Mouse (Mus musculus): ENCODE results near the gene Stra8. TPM values are rescaled to one million over a fixed set of nuclear protein-coding genes. Genes with fewer than 3 reads are reported as not detected.

Stra8 gene
- polyA plus RNA-seq, 1 experiment: not detected

DNA sequence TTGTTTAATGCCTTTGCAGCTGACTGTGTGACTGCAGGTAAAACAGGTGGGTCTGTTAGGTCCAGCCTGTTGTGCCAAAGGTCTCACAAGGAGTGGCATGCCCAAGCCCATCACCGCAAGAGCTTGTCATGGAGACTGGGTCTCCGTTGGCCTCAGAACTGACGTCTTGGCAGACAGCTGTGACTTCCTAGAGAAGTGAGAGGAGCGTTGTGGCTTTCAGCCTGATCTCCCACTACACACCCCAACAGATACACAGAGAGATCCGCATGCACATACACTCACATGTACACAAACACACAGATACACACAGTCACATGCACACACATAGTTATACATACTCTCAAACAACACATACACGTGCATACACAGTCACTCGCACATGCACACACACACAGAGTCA is 31.6 kb downstream of the Stra8 start:
- Histone ChIP-seq H3K27ac (ENCODE audit: insufficient read depth, low read length) (no peak overlapping the region), H3K4me3 (ENCODE audit: insufficient read depth, low read length) (no peak overlapping the region), H3K4me1 (ENCODE audit: control insufficient read depth, insufficient read depth, low read length) (no peaks in the 10 kb centered on the region)
- no peak for TF ChIP-seq CTCF (IDR thresholded peaks at IDR 0.05; ENCODE audit: extremely low read depth, insufficient read depth, low read length)
- TF ChIP-seq POLR2A (IDR thresholded peaks at IDR 0.05; ENCODE audit: extremely low read depth, insufficient read depth, low read length): no peak

DNA sequence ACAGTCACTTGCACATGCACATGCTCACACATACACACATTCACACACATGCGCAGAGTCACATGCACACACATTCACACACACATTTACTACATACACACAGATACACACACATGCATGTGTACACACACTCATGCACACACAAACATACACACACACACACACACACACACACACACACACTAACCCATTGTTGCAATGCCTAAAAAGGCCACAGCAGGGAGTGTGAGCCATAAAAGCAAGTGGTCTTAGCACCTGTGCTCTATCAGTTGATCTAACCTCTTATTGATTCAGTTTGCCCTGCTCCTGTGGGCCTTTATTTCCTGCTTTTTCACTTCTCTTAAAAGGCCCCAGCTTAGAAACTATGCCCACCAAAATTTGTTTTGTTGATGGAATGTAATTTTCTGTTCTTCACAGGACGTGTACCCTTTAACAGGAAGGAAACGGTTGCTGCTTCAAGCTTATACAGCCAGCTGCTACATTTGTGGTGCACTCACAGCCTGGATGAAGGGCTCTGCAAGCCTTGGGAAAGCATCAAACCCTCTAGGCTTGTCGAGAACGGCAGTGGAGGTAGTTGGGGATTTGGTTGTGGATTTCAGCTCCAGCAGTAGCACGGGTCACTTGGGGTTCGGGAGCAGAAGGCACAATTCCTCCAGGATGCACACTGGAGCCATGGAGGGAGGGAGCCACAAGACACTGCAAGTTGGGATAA is 32.1 kb downstream of the Stra8 start:
- H3K4me3 ChIP-seq (ENCODE audit: insufficient read depth, low read length): no peak overlapping the region
- no peaks in the 10 kb centered on the region for H3K4me1 ChIP-seq (ENCODE audit: control insufficient read depth, insufficient read depth, low read length)
- TF ChIP-seq CTCF (IDR thresholded peaks at IDR 0.05; ENCODE audit: extremely low read depth, insufficient read depth, low read length) (no peak), POLR2A (IDR thresholded peaks at IDR 0.05; ENCODE audit: extremely low read depth, insufficient read depth, low read length) (no peak)
- no peak overlapping the region for H3K27ac ChIP-seq (ENCODE audit: insufficient read depth, low read length)

DNA sequence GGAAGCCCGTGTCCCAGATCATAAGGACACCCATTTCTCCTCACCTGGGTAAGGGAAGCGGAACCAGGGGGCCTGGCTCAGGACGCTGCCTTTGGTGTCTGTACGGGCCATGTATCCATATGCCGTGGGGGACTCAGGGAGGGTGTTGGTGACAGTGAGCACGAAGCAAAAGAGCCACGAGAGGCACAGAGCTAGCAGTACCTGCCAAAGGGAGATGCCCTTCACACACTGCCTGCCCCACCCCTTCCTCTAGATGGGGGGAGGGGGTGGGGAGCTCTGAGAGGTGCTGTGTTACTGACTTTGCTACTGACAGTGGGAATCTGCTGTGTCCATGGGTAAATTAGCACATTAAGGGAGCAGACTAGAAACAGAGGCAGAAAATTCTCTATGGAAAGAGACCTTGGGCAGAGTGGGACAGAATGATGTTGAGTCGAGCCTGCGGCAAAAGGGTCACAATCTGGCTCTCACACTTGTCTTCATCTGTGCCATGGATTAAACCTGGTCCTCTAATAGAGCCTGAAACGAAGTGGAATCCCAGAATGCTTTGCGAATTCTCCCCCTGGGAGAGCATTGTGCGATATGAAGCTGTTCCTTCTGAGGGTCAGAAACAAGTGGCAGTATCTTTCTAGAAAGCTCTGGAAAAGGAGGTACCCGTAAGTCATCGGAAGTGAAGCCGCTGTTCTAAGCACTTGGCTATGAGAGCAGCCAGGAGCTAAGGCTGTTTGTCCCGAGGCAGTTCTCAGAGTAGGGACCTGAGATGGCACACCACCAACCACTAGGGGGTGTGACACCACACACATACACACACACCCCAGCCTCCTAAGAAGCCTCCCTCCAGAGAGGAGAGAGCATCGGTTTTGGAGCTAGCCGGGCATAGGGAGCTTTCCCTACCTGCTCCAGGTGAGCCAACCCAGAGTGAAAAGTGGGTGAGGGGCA is 35.2 kb downstream of the Stra8 start:
- Histone ChIP-seq H3K4me3 (ENCODE audit: insufficient read depth, low read length) (no peak overlapping the region), H3K4me1 (ENCODE audit: control insufficient read depth, insufficient read depth, low read length) (no peaks in the 10 kb centered on the region), H3K27ac (ENCODE audit: insufficient read depth, low read length) (no peak overlapping the region)
- TF ChIP-seq CTCF (IDR thresholded peaks at IDR 0.05; ENCODE audit: extremely low read depth, insufficient read depth, low read length) (peak; percentile 29), POLR2A (IDR thresholded peaks at IDR 0.05; ENCODE audit: extremely low read depth, insufficient read depth, low read length) (no peak)

DNA sequence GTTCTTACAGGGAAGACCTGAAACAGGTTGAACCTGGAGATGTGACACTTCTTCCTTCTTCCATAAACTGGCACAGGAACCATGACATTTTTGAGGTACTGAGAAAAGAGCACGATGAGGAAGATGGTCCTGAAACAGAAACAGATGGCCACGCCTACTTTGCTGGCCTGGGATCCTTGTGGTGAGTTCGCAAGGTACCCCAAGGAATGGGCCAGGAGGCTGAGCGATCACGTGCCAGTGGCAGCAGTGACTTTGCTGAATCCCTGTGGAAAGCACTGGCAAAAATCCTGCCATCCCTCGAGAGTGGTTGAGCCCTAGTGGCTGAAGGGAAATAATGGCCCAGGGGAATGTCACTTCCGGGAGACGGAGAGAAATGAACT is 35.9 kb downstream of the Stra8 start:
- Histone ChIP-seq H3K27ac (ENCODE audit: insufficient read depth, low read length) (no peak overlapping the region), H3K4me3 (ENCODE audit: insufficient read depth, low read length) (no peak overlapping the region), H3K4me1 (ENCODE audit: control insufficient read depth, insufficient read depth, low read length) (no peaks in the 10 kb centered on the region)
- no peak for TF ChIP-seq POLR2A (IDR thresholded peaks at IDR 0.05; ENCODE audit: extremely low read depth, insufficient read depth, low read length)
- TF ChIP-seq CTCF (IDR thresholded peaks at IDR 0.05; ENCODE audit: extremely low read depth, insufficient read depth, low read length): no peak

DNA sequence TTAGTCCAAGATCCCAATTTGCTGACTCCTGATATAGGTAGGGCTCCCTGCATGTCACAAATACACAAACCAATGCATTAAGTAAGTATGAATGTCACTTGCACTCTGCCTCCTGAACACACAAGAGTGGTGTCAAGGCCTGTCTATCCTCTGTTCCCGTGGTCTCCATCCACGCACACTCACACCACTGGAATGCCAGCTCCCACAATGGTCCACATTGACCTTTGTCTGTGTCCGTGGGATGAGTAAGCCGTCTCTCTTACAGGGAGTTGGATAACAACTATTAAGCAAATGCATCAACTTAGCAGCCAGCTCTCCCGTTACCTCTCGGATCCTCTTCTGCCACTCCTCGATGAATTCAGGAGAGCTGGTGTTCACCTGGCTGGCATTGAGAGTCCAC is 39.2 kb downstream of the Stra8 start:
- Histone ChIP-seq H3K4me3 (ENCODE audit: insufficient read depth, low read length) (no peak overlapping the region), H3K27ac (ENCODE audit: insufficient read depth, low read length) (no peak overlapping the region), H3K4me1 (ENCODE audit: control insufficient read depth, insufficient read depth, low read length) (no peaks in the 10 kb centered on the region)
- TF ChIP-seq CTCF (IDR thresholded peaks at IDR 0.05; ENCODE audit: extremely low read depth, insufficient read depth, low read length): no peak
- no peak for TF ChIP-seq POLR2A (IDR thresholded peaks at IDR 0.05; ENCODE audit: extremely low read depth, insufficient read depth, low read length)

DNA sequence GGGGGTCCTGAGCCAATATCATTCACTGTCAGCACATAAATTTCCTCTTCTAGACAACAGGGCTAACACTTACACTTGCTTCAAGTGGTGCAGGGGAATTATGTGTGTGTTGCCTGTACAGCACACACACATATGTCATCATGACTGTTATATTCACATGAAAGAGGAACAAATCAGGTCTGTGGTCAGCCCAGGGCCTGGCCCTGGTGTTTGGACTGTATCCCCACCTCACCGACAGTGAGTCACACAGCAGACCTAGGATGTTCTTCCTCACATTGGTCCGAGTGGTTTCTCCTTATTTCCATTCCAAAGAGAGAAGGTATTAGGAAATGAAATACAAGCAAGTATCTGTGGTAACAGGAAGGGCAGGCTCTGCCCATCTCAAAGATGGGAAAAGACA is 44.6 kb downstream of the Stra8 start:
- Histone ChIP-seq H3K27ac (ENCODE audit: insufficient read depth, low read length) (no peak overlapping the region), H3K4me1 (ENCODE audit: control insufficient read depth, insufficient read depth, low read length) (no peaks in the 10 kb centered on the region), H3K4me3 (ENCODE audit: insufficient read depth, low read length) (no peak overlapping the region)
- no peak for TF ChIP-seq CTCF (IDR thresholded peaks at IDR 0.05; ENCODE audit: extremely low read depth, insufficient read depth, low read length)
- TF ChIP-seq POLR2A (IDR thresholded peaks at IDR 0.05; ENCODE audit: extremely low read depth, insufficient read depth, low read length): no peak

DNA sequence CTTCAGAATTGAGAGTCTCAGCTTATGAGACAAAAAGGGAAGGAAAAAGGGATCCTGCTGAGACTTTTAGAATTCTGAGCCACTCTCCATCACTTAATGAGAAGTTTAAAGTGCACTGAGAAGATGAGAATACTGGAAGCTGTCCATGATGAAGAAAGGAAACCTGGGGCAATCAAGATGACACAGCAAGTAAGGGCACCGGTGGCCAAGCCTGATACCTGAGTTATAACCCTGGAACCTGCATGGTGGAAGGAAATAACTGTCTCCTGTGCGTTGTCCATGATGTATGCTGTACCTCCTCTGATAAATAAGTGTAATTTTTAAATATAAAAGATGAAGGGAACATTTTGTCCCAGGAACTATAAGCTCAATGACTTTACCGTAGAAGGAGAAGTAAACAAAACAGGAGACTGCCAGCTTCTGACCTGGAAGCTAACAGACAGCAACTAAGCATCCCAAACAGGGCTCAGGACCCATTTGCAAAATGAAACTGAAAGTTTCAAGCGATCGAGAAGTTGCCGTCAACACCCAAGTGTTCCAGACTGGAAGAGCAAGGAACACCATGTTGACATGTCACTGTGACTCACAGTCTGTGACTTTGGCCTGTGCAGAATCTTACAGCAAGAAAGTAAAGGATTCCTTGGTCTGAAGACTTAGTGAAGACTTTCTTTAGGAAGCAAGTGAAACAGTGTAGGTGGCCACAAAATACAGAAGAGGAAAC is 46.0 kb downstream of the Stra8 start:
- Histone ChIP-seq H3K27ac (ENCODE audit: insufficient read depth, low read length) (no peak overlapping the region), H3K4me1 (ENCODE audit: control insufficient read depth, insufficient read depth, low read length) (no peaks in the 10 kb centered on the region), H3K4me3 (ENCODE audit: insufficient read depth, low read length) (no peak overlapping the region)
- no peak for TF ChIP-seq POLR2A (IDR thresholded peaks at IDR 0.05; ENCODE audit: extremely low read depth, insufficient read depth, low read length)
- no peak for TF ChIP-seq CTCF (IDR thresholded peaks at IDR 0.05; ENCODE audit: extremely low read depth, insufficient read depth, low read length)

DNA sequence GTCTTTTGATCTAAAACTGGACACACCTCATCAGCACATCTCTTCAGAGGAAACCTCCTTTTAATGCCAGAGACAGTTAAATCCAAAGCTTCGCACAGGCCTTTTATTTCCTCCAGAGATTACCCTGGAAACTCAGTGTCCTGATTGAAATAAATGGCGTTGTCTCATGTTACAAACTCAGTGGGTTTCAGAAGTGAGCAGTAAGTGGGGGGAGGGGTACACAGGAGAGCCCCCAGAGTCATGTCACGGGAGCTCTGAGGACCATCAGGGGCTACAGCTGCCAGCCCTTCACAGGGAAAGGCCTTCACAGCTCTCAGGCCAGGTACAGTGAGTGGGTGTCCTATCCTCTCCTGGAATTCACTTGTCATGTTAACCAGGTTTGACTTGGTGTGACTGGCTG is 51.2 kb downstream of the Stra8 start:
- Histone ChIP-seq H3K27ac (ENCODE audit: insufficient read depth, low read length) (no peak overlapping the region), H3K4me1 (ENCODE audit: control insufficient read depth, insufficient read depth, low read length) (no peaks in the 10 kb centered on the region), H3K4me3 (ENCODE audit: insufficient read depth, low read length) (no peak overlapping the region)
- no peak for TF ChIP-seq POLR2A (IDR thresholded peaks at IDR 0.05; ENCODE audit: extremely low read depth, insufficient read depth, low read length)
- TF ChIP-seq CTCF (IDR thresholded peaks at IDR 0.05; ENCODE audit: extremely low read depth, insufficient read depth, low read length): no peak

DNA sequence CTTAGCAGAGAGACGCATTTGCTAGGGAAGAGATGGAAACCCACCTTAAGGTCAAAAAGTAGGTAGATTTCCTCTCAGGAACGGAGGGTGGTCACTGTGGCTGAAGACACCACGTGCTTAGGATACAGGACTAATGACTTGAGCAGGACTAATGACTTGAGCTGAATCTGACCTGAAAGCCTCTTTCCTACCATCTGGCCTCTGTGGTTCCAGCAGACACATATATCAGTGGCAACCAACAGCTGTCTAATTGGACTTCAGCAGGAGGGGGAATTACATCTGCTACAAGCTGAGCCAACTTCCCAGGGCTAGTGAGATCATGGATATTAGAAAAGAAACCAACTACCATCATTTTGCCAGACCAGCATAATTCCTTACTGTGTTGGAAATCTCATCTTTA is 59.3 kb downstream of the Stra8 start:
- TF ChIP-seq POLR2A (IDR thresholded peaks at IDR 0.05; ENCODE audit: extremely low read depth, insufficient read depth, low read length): no peak
- no peak for TF ChIP-seq CTCF (IDR thresholded peaks at IDR 0.05; ENCODE audit: extremely low read depth, insufficient read depth, low read length)
- Histone ChIP-seq H3K4me1 (ENCODE audit: control insufficient read depth, insufficient read depth, low read length) (no peaks in the 10 kb centered on the region), H3K27ac (ENCODE audit: insufficient read depth, low read length) (no peak overlapping the region), H3K4me3 (ENCODE audit: insufficient read depth, low read length) (no peak overlapping the region)
